Mouse (Mus musculus): ENCODE results near the gene Srrm3.

The Srrm3 gene

DNA sequence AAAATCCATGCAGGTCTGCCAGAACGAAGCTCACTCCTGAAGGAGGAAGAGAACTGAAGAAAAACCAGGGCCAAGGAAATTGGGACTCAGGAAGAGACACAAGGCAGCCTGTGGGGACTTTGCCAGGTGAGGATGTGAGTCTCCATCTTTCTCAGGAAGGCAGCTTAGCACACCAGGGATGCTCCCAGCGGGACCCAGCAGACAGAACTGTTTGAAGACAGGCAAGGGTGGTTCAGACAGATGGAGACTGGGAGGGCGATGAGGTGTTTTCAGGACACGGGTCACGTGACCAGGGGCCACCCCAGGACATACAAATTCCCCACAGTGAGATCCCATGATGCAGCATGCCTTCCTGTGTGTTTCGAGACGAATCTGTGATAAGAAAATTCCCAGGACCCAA is 11.8 kb downstream of the Srrm3 start:
- in situ Hi-C loops (cut with MboI; ENCODE audit: low sequenced_read_pairs) = no loop called here

DNA sequence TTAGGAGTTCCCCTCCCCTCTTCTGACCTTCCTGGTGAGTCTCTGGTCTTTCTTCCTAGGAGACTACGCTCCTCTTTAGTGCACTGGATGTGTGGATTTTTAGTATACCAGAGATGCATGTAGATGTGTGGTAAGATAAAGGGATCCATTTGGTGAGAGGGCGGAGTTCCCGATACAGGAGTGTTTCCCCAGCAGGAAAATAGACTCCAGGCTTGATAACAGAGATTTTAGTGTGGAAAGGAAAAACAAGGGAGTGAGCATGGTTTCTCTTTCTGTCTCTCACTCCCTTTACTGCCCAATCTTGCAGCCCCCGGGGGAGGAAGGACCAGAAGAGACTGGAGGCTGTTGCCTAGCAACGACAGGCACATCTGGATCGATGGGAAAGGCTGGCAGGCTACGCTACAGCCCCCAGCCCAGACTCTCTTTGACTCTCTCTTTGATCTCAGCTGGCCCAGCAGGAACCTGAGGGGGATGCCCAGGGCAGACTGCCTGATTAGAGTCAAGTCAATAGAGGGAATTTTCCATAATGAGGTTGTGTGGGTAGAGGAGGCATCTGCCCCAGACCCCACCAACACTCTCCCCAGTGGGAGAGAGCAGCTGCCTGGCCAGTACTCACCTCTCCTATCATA is 15.7 kb downstream of the Srrm3 start:
- in situ Hi-C loops (cut with MboI; ENCODE audit: low sequenced_read_pairs) = no loop called here

DNA sequence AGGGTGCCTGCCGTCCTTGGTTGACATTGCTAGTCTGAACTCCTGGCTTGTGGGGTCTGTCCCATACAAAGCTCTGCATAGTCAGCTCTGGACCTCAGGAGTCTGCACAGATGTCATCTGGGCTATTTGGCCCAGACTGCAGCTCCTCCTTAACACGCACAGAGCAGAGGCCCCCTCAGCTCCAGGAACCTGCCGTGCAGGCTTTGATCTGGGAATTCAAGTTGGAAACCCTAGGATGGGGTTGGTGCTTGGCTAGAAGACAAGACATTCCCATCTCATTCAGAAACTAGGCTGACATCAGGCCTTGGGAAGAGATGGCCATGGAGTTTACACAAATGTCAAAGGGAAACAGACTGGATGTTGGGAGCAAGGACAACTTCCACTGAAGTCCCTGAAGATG is 17.8 kb downstream of the Srrm3 start:
- in situ Hi-C loops (cut with MboI; ENCODE audit: low sequenced_read_pairs) = no loop called here

DNA sequence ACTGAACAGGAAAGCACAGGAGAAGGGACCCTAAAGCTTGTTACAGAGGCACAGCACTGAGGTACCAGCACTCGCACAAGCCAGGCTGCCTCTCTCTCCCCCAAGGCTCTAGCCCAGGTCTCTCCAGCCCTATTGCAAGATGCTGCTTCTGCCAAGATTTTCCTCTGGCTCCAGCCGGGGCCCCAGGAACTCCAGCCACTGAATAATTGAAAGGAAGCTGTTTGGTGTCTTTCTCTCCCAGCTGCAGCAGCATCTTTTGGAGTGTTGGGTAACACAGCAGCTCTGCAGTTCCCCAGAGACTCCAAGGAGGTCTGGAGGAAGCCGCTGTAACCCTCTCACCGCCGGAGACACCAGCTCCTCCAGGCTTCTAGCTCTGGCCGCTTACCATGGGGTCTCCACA is 19.5 kb downstream of the Srrm3 start:
- in situ Hi-C loops (cut with MboI; ENCODE audit: low sequenced_read_pairs) = no loop called here

DNA sequence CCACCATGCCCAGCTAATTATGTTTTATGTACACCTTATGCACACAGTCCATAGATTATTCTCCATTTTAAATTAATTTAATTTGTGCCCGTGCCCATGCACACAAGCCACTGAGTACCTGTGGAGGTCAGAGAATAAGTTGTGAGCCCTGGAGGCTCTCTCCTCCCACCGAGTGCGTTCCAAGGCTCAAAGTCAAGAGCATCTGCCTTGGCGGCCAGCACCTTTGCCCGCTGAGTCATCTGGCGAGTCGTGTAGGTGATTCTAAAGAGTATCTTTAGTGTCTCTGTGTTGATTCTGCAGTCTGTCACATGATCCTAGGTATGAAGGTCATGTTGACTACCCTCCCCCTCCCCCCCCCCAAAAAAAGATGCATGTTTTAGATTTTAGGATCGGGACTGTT is 22.7 kb downstream of the Srrm3 start:
- in situ Hi-C loops (cut with MboI; ENCODE audit: low sequenced_read_pairs) = no loop called here

DNA sequence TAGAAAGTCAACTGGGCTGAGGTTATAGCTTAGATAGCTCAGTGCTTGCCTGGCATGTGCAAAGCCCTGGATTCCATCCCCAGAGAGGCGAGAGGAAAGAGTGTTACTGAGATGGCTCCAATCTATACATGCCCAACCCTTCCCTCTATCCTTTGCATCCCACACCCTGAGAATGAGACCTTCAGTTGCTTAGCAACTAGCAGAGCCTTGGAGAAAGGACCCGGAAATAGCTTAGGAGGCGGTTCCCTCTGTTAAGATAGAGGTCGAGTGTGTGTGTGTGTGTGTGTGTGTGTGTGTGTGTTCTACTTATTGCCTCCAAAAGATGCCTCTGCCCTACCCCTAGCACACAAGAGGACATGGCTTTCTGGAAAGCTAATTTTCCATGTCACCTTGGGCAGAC is 26.0 kb downstream of the Srrm3 start:
- in situ Hi-C loops (cut with MboI; ENCODE audit: low sequenced_read_pairs) = no loop called here

DNA sequence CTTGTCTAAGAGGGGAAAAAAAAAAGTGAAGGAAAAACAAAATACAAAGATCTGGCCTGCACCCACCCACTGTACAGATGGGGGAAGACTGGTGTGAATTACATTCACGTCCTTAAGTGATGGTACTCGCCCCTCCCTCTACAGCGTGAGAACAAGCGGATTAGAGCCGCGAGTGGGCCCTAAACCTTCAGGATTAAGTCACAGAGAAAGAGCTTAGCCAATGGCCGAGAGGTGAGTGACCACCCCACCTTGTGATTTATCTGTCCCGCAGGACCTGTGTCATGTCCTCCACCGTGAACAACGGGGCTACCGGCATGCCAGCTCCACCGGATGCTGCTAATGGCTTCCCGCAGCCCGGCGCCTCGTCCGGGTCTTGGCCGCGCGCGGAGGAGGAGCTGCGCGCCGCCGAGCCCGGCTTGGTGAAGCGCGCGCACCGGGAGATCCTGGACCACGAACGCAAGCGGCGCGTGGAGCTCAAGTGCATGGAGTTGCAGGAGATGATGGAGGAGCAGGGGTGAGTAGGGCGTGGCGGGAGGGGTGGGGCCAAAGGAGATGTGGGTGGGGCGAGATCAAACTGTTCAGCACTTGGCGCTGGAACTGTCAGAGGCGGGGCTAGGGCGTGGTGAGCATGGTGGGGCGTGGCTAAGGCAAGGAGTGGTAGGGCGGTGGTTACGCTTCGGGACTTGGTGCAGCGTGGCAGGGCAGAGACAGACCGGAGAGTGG is 28.2 kb downstream of the Srrm3 start:
- in situ Hi-C loops (cut with MboI; ENCODE audit: low sequenced_read_pairs) = no loop called here

DNA sequence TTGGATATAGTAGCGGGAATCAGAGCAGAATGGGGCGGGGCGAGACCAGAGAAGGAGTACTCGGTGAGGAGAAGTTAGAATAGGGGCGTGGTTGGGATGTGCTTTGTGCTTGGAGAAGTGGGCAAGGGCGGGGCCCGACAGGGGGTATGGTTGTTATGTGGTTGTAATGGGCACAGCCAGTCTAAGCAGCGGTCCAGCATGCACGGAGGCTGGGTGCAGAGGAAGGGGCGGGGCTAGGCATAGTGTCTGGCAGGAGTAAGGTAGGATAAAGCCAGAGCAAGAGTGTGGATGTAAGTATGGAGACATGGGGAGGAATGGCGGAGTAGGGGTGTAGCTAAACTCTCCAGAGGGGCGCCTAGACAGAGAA is 28.8 kb downstream of the Srrm3 start:
- in situ Hi-C loops (cut with MboI; ENCODE audit: low sequenced_read_pairs) = no loop called here

DNA sequence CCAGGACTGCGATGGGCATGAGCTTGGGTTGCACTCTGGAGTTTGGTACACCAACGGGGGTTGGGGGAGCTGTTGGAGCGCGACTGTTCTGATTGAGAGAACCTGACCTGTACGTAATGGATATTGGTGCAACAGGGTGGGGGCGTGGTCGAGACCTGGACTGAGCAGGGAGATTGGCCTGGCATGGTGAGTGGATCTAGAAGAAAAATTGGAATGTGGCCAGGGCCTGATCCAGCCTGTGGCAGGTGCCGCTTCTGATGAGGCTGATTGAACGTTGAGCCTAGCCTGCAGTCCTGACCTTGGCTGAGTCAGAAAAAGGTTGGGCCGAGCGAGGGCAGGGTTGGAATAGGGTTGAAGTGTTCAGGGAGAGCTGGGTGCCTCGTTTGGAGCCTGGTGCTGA is 29.3 kb downstream of the Srrm3 start:
- in situ Hi-C loops (cut with MboI; ENCODE audit: low sequenced_read_pairs) = no loop called here

DNA sequence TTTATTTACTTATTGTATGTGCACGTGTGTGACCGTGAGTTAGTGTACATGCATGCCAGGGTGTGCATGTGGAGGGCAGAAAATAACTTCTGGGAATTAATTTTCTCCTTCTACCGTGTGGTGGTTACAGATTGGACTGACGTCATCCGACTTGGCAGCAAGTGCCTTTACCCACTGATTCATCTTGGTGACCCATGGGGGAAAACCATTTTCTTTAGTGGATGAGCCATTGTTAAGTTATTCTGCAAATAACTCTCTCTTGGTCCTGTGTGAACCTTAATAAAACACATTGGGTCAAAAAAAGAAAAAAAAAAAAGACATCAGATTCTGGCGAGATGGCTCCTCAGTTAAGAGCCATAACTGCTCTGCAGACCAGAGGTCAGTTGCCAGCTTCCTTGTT is 35.0 kb downstream of the Srrm3 start:
- in situ Hi-C loops (cut with MboI; ENCODE audit: low sequenced_read_pairs) = no loop called here

DNA sequence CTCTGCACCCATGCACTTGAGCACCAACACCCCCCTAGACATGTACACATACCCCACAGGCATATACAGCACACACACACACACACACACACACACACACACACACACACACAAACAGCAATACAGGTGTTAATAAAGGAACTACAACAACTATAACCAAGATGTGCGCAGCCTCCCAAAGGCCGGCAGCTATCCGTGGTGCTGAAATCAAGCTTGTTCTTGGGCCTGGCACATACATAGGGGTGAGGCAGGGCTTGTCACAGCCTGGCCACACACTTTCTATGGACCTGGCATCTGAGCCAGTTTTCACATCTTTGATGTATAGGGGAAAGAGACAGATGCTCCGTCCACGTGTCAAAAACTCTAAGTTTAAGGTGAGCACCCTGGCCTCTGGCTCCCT is 36.7 kb downstream of the Srrm3 start:
- in situ Hi-C loops (cut with MboI; ENCODE audit: low sequenced_read_pairs) = no loop called here

DNA sequence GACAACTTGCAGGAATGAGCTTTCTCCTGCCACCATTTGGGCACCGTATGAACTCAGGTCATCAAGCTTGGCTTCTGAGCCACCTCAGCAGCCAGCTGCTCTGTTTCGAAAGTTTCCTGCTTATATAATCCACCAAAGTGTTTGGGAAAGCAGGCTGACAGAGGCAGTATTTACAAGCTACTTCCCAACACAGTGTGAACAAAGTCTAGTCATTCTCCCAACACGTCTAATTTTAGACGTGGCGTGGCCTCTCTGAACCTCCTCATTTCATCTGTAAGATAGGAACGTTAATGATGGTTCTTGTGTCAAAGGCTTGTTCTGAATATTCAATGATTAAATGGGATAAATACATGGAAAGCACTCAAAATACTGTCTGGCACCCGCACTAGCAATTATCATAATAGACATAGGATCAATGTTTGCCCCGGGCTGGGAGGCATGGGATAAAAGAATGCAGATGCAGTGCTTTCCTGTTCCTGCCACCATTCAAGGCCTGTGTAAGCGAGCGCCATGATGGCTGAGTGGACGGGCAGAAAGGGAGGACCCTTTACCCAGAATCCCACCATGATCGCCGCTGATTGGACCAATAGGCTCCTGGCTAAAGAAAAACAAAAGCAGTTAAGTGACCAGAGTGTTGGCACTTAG is 39.1 kb downstream of the Srrm3 start:
- in situ Hi-C loops (cut with MboI; ENCODE audit: low sequenced_read_pairs) = no loop called here

DNA sequence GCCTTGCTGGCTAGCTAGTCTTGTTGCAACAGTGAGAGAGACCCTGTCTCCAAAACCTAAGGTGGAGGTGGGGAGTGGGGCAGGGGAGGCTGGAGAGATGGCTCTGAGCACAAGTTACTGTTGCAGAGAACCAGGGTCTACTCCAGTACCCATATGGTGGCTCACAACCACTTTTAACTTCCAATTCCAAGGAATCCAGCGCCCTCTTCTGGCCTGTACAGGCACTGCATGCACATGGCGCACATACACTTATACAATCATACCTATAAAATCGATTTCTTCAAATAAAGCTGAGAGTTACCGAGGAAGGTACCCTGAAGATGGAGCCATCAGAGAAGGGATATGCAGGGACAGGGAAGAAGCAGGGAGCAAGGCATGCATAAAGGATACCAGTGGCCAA is 40.8 kb downstream of the Srrm3 start:
- in situ Hi-C loops (cut with MboI; ENCODE audit: low sequenced_read_pairs) = no loop called here

DNA sequence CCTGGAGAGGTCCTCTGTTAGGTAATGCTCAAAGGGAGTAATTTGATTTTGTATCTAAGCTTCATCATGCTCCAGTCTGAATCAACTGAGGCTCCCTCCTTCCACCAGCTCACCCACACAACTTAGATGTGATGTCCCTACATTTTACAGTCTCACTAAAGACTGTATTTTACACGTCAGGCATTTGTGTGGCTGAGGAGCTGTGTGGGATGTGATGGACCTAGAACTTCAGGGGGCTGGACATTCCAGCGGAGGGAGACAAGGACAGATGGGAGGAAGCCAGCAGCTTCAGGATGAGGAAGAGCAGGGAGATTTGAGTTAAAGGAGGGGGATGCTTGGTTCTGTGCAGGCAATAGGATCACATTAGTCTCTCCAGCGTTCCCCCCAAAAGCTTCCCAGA is 41.2 kb downstream of the Srrm3 start:
- in situ Hi-C loops (cut with MboI; ENCODE audit: low sequenced_read_pairs) = no loop called here

DNA sequence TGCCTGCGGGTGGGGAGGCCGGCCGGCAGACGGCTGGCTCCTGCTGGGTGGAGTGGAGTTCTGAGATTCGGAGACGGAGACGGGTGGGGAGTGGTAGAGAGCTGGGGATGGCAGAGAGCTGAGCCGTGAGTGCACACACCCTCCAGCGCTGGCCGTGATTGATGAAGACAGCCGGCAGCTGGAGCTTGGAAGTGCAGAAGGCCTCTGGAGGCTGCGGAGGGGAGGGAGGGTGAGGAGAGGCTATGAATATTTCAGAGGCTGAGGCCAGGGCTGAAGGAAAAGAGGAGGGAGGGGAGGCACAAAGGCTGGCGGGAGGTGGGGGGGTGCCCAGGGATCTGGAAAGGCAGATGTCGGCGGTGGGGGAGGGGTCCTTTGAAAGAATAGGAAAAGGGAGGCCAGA is 44.3 kb downstream of the Srrm3 start:
- in situ Hi-C loops (cut with MboI; ENCODE audit: low sequenced_read_pairs) = no loop called here

DNA sequence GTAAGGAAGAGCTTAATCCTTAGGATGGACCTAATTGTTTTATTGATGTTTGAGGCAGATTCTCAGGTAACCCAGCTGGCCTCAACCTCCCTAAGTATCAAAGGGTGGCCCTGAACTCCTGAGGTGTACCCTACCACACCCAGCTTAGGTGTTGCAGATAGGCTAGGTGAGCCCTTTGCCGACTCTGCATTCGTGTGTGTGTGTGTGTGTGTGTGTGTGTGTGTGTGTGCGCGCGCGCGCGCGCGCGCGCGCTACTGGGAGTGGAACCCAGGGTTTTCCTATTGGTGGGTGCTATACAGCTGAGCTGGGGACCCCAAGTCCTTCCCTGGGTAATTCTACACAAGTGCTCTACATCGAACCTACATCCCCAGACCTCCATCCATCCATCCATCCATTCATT is 44.8 kb downstream of the Srrm3 start:
- in situ Hi-C loops (cut with MboI; ENCODE audit: low sequenced_read_pairs) = no loop called here

DNA sequence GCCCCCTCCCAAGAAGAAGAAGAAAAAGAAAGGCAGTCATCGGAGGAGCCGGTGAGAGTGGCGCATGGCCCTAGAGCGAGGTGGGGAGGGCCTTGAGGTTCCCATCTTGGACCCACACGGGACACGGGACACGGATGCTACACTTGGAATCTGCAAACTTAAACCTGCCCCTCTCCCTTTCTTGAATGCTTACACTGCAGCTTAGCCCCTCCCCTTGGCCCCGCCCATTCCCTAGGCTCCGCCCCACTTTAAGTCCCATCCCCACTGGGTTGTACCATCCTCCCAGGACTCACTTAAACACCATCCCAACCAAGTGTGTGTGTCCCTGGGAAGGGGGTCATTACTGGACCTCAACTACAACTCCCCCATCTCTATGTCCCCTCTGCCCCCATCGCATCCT is 45.7 kb downstream of the Srrm3 start:
- in situ Hi-C loops (cut with MboI; ENCODE audit: low sequenced_read_pairs) = no loop called here

DNA sequence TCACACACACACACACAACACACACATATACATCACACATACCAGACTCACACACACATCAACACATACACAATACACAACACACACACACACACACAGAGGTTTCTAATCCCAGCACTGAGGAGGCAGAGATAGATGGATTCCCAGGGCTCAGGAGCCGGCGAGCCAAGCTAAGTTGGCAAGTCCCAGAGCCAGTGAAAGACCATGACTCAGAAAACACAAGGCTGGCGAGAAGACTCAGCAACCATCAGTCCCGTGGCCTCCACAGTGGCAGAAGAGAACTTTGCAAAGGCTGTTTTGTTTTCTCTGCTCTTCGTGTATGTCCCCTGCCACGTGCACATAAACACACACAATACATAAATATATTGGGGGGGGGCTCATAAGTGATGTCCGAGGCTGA is 47.0 kb downstream of the Srrm3 start:
- in situ Hi-C loops (cut with MboI; ENCODE audit: low sequenced_read_pairs) = no loop called here

DNA sequence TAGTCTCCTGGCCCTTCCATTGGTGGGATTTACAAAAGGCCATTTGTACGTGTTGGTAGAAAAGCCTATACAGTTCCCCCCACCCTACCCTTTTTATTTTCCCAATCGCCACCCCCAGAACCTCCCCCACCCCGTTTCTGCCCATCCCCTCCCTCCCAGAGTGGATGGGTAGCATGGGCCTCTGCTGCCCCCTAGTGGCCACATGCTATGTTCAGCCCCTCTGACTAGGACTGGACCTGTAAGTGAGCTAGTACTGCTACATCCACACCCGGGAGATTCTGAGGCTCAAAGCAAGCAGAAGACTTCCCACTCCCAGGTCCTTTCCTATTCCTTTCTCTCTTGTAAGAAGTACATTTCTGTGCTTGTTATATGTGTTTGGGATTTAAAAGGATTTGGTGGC is 48.5 kb downstream of the Srrm3 start:
- in situ Hi-C loops (cut with MboI; ENCODE audit: low sequenced_read_pairs) = no loop called here

DNA sequence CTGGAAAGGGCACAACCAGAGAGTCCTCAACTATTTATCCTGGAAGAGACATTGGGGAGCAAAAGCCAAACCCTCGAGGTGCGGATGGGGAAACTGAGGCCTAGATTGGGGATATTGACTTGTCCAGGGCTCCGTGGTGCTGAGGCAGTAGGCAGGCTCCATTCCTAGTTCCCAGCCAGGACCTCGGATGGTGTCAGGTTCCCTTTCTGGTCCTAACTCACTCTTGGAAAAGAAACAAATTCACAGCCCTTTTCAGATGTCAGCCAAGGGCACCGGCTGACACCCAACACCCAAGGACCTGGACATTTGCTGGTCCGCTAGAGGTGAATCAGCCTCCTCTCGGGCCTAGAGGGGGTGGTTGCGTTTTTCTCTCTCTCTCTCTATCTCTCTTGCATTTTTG is 60.0 kb downstream of the Srrm3 start:
- in situ Hi-C loops (cut with MboI; ENCODE audit: low sequenced_read_pairs) = no loop called here

DNA sequence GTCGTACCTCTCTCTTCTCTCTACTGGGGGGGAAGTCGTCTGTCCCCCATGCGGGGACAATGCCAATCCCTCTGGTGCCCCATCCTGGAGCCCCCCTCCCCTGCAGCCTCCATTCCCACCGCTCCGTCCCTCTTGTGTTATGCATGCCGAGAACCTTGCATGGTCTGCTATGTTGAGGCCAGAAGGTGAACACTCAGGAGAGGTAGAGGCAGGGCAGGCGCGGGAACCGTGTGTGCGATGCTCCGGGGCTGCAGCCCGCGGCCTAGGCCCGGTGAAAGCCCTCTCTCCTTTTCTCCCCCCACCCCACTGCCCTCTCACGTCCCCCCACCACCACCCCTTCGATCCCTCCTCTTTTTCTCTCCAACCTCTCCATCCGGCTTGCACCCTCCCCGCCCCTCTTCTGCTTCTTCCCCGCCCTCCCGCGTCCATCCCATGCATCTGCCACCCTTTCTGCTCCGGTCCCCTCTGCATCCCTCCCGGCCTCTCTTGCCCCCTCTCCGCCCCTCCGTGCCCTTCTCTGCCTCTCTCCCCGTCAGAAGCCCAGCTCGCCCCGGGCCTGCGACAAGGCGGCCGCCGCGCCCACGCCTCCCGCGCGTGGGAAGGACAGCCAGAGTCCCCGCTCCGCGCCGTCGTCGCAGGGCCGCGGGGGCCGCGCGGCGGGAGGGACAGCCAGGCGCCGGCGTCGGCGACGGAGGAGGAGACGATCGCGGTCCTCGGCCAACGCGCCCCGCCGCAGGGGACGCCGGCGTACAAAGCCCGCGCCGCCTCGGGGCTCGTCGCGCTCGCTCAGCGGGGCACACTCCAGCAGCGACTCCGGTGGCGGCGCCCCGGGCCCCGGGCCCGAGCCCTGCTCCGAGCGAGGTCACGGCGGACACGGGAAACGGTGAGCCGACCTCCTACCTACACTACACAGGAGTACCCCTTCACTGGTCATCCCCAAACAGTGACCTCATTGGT is 61.2 kb downstream of the Srrm3 start:
- in situ Hi-C loops (cut with MboI; ENCODE audit: low sequenced_read_pairs) = no loop called here

Data from CH12F3 (cell line).